Mouse (Mus musculus): ENCODE results near the gene Mtmr11. TPM values are rescaled to one million over a fixed set of nuclear protein-coding genes. Genes with fewer than 3 reads are reported as not detected.

Gene Mtmr11
- polyA plus RNA-seq (2021; fragmentation: Nextera tagmentation) = 2.4 and 3.0 TPM in 2 replicates
- long read RNA-seq, experiment 1, partial matches to known transcripts = 1 of 5 reads
- long read RNA-seq, experiment 1, other reads (novel, unspliced or antisense) = 1 of 5 reads
- long read RNA-seq, experiment 2, transcript Mtmr11-201 (17 exons, 2,778 nt) = major isoform, 28 of 45 reads
- long read RNA-seq, experiment 2, partial matches to known transcripts = 8 of 45 reads
- long read RNA-seq, experiment 2, other reads (novel, unspliced or antisense) = 9 of 45 reads

GRCm38 (mm10) chr3:96161869-96162840, at the start of gene Mtmr11:
Gene Mtmr11 (plus strand): TSS chr3:96162004.

GRCm38 (mm10) chr3:96172197-96173178, 10.7 kb downstream of the Mtmr11 start, which contains the start of gene Sf3b4:
Gene Sf3b4 (plus strand): TSS chr3:96172332.

GRCm38 (mm10) chr3:96180727-96181477, 19.1 kb downstream of the Mtmr11 start, which contains the start of gene Sv2a:
Gene Sv2a (plus strand): TSS chr3:96181151.

GRCm38 (mm10) chr3:96219661-96220130, 57.9 kb downstream of the Mtmr11 start, which contains the start of the genes Bola1 and Hist2h2ab:
Gene Bola1 (minus strand): TSS chr3:96219709.
Gene Hist2h2ab (plus strand): TSS chr3:96219865.

GRCm38 (mm10) chr3:96220765-96221639, 59.2 kb downstream of the Mtmr11 start, which contains the start of the genes Hist2h2ac and Hist2h2be:
Gene Hist2h2ac (minus strand): TSS chr3:96220880.
Gene Hist2h2be (plus strand): TSS chr3:96221119.

Small RNA genes lying within 50 kb of the gene (microRNA-seq; reads per million reads assigned to microRNA genes)
- gene Gm44492 = not detected

Other genes starting within 250 kb of the Mtmr11 start
- gene Anp32e, start 232.8 kb upstream of the Mtmr11 start, polyA plus RNA-seq (2021; fragmentation: Nextera tagmentation) = 7.9 and 11.3 TPM in 2 replicates
- 10.1 and 15.2 TPM in 2 replicates for gene Plekho1, start 166.0 kb upstream of the Mtmr11 start, polyA plus RNA-seq (2021; fragmentation: Nextera tagmentation)
- 20.4 and 23.1 TPM in 2 replicates for gene Vps45, start 103.5 kb upstream of the Mtmr11 start, polyA plus RNA-seq (2021; fragmentation: Nextera tagmentation)
- 7.7 and 8.0 TPM in 2 replicates for gene Otud7b, start 57.5 kb upstream of the Mtmr11 start, polyA plus RNA-seq (2021; fragmentation: Nextera tagmentation)
- 26.4 and 34.0 TPM in 2 replicates for gene Sf3b4, start 10.3 kb downstream of the Mtmr11 start, polyA plus RNA-seq (2021; fragmentation: Nextera tagmentation)
- gene Sv2a, start 19.1 kb downstream of the Mtmr11 start, polyA plus RNA-seq (2021; fragmentation: Nextera tagmentation) = 59.4 and 61.5 TPM in 2 replicates
- gene Bola1, start 57.7 kb downstream of the Mtmr11 start, polyA plus RNA-seq (2021; fragmentation: Nextera tagmentation) = 77.8 and 84.9 TPM in 2 replicates
- gene Hist2h2ab, start 57.9 kb downstream of the Mtmr11 start, polyA plus RNA-seq (2021; fragmentation: Nextera tagmentation) = 1.0 TPM in 1 of 2 replicates, not detected in the other
- 3.7 and 6.7 TPM in 2 replicates for gene Hist2h2ac, start 58.9 kb downstream of the Mtmr11 start, polyA plus RNA-seq (2021; fragmentation: Nextera tagmentation)
- gene Hist2h2be, start 59.1 kb downstream of the Mtmr11 start, polyA plus RNA-seq (2021; fragmentation: Nextera tagmentation) = 7.2 and 8.0 TPM in 2 replicates
- 1.7 and 2.9 TPM in 2 replicates for gene Hist2h3c2, start 77.1 kb downstream of the Mtmr11 start, polyA plus RNA-seq (2021; fragmentation: Nextera tagmentation)
- gene Hist2h2aa2, start 78.3 kb downstream of the Mtmr11 start, polyA plus RNA-seq (2021; fragmentation: Nextera tagmentation) = 117 and 163 TPM in 2 replicates
- 141 and 245 TPM in 2 replicates for gene Hist2h2aa1, start 83.5 kb downstream of the Mtmr11 start, polyA plus RNA-seq (2021; fragmentation: Nextera tagmentation)
- not detected in 2 replicates for gene Hist2h3c1, start 84.7 kb downstream of the Mtmr11 start, polyA plus RNA-seq (2021; fragmentation: Nextera tagmentation)
- 0.78 and 0.79 TPM in 2 replicates for gene Hist2h4, start 101.3 kb downstream of the Mtmr11 start, polyA plus RNA-seq (2021; fragmentation: Nextera tagmentation)
- gene Hist2h3b, start 106.7 kb downstream of the Mtmr11 start, polyA plus RNA-seq (2021; fragmentation: Nextera tagmentation) = 5.1 and 5.5 TPM in 2 replicates
- gene Hist2h2bb, start 107.7 kb downstream of the Mtmr11 start, polyA plus RNA-seq (2021; fragmentation: Nextera tagmentation) = 0.53 TPM in 1 of 2 replicates, not detected in the other
- gene Fcgr1, start 132.0 kb downstream of the Mtmr11 start, polyA plus RNA-seq (2021; fragmentation: Nextera tagmentation) = 2.1 and 3.1 TPM in 2 replicates